Mouse (Mus musculus): Measurements from ENCODE around the gene Gm20388.

The Gm20388 gene

GRCm38 (mm10) chr8:120167136-120167535 is 256.5 kb downstream of the Gm20388 start:
- no peak for DNase-seq (ENCODE audit: low spot score in 2 of 2)

- peak in 1 of 2 experiments; percentile 55 for DNase-seq (ENCODE audit: low spot score in 2 of 2)
Observed at GRCm38 (mm10) chr8:120167821-120168220, 257.2 kb downstream of the Gm20388 start.

GRCm38 (mm10) chr8:120169119-120169518 is 258.5 kb downstream of the Gm20388 start:
- no peak for DNase-seq (ENCODE audit: low spot score in 2 of 2)

- no peak for DNase-seq (ENCODE audit: low spot score in 2 of 2)
Observed at GRCm38 (mm10) chr8:120173195-120173594, 262.6 kb downstream of the Gm20388 start.

- DNase-seq (ENCODE audit: low spot score in 2 of 2): no peak
Observed at GRCm38 (mm10) chr8:120174606-120175005, 264.0 kb downstream of the Gm20388 start.

GRCm38 (mm10) chr8:120176605-120177004 is 266.0 kb downstream of the Gm20388 start:
- no peak for DNase-seq (ENCODE audit: low spot score in 2 of 2)

- DNase-seq (ENCODE audit: low spot score in 2 of 2): no peak
Observed at GRCm38 (mm10) chr8:120177318-120178123, 266.9 kb downstream of the Gm20388 start, which contains the start of gene Fam92b. Gene Fam92b (minus strand): TSS chr8:120177466.

GRCm38 (mm10) chr8:120178124-120178514 is 267.5 kb downstream of the Gm20388 start:
- no peak for DNase-seq (ENCODE audit: low spot score in 2 of 2)

- peak; percentile 90 to 95 for DNase-seq (ENCODE audit: low spot score in 2 of 2)
Observed at GRCm38 (mm10) chr8:120179027-120179431, 268.4 kb downstream of the Gm20388 start.

GRCm38 (mm10) chr8:120180445-120180970 is 269.9 kb downstream of the Gm20388 start:
- no peak for DNase-seq (ENCODE audit: low spot score in 2 of 2)

- DNase-seq (ENCODE audit: low spot score in 2 of 2): no peak
Observed at GRCm38 (mm10) chr8:120181274-120181673, 270.6 kb downstream of the Gm20388 start.

GRCm38 (mm10) chr8:120181861-120182414 is 271.3 kb downstream of the Gm20388 start:
- DNase-seq (ENCODE audit: low spot score in 2 of 2): no peak

GRCm38 (mm10) chr8:120184366-120184765 is 273.7 kb downstream of the Gm20388 start:
- DNase-seq (ENCODE audit: low spot score in 2 of 2): no peak

- no peak for DNase-seq (ENCODE audit: low spot score in 2 of 2)
Observed at GRCm38 (mm10) chr8:120184850-120185792, 274.5 kb downstream of the Gm20388 start.

- DNase-seq (ENCODE audit: low spot score in 2 of 2): no peak
Observed at GRCm38 (mm10) chr8:120186454-120186853, 275.8 kb downstream of the Gm20388 start.

GRCm38 (mm10) chr8:120188510-120188909 is 277.9 kb downstream of the Gm20388 start:
- DNase-seq (ENCODE audit: low spot score in 2 of 2): no peak

- DNase-seq (ENCODE audit: low spot score in 2 of 2): no peak
Observed at GRCm38 (mm10) chr8:120189440-120189839, 278.8 kb downstream of the Gm20388 start.

- DNase-seq (ENCODE audit: low spot score in 2 of 2): no peak
Observed at GRCm38 (mm10) chr8:120190107-120190809, 279.6 kb downstream of the Gm20388 start.

GRCm38 (mm10) chr8:120190810-120191413 is 280.3 kb downstream of the Gm20388 start:
- DNase-seq (ENCODE audit: low spot score in 2 of 2): peak; percentile 51 to 80

- no peak for DNase-seq (ENCODE audit: low spot score in 2 of 2)
Observed at GRCm38 (mm10) chr8:120191633-120192032, 281.0 kb downstream of the Gm20388 start.

GRCm38 (mm10) chr8:120192118-120192517 is 281.5 kb downstream of the Gm20388 start:
- no peak for DNase-seq (ENCODE audit: low spot score in 2 of 2)

Measured in frontal cortex, postnatal 25 days (tissue).